Mouse (Mus musculus) kidney, postnatal 36 days (tissue): ENCODE results near the gene Mertk.
"Not testable (repeated sequence)": the region's sequence is repeated elsewhere in the genome, so short reads cannot be mapped to it uniquely, and the experiment has no call there.

ENCODE experiments used
- DNase-seq, 2 experiments: peaks; one replicate each; pipeline ENCODE4 v3.0.0; 2021 to 2022; ENCODE audit warnings: mixed read lengths in 2 of 2

Gene Mertk

GRCm38 (mm10) chr2:128698693-128699181 lies at the start of gene Mertk:
Gene Mertk, plus strand, starts transcription at chr2:128698956.
- DNase-seq = peak; percentile 98

GRCm38 (mm10) chr2:128680661-128681060 lies 18.1 kb upstream of the Mertk start:
- no peak for DNase-seq

GRCm38 (mm10) chr2:128686921-128687557 lies 11.7 kb upstream of the Mertk start, which contains the start of gene Anapc1:
Gene Anapc1, minus strand, starts transcription at chr2:128687391.
- DNase-seq = peak; percentile 89 to 94

GRCm38 (mm10) chr2:128687558-128688120 lies 11.1 kb upstream of the Mertk start:
- DNase-seq = no peak

GRCm38 (mm10) chr2:128692336-128692735 lies 6.4 kb upstream of the Mertk start:
- DNase-seq = no peak

- DNase-seq = no peak
Measured at GRCm38 (mm10) chr2:128692771-128693170, 6.0 kb upstream of the Mertk start.

- no peak for DNase-seq
Measured at GRCm38 (mm10) chr2:128693236-128693635, 5.5 kb upstream of the Mertk start.

GRCm38 (mm10) chr2:128693828-128694227 lies 4.9 kb upstream of the Mertk start:
- DNase-seq = not testable (repeated sequence)

GRCm38 (mm10) chr2:128694548-128694947 lies 4.2 kb upstream of the Mertk start:
- DNase-seq = no peak

GRCm38 (mm10) chr2:128696426-128696825 lies 2.3 kb upstream of the Mertk start:
- DNase-seq = peak; percentile 50 to 80

GRCm38 (mm10) chr2:128697047-128697446 lies 1.7 kb upstream of the Mertk start:
- DNase-seq = no peak

GRCm38 (mm10) chr2:128697566-128697965 lies 1.2 kb upstream of the Mertk start:
- DNase-seq = no peak

GRCm38 (mm10) chr2:128698140-128698692 lies 540 bp upstream of the Mertk start:
- DNase-seq = peak; percentile 93 to 94

GRCm38 (mm10) chr2:128699201-128699885 lies 587 bp downstream of the Mertk start:
- DNase-seq = peak; percentile 82 to 84

GRCm38 (mm10) chr2:128704474-128704873 lies 5.7 kb downstream of the Mertk start:
- peak; percentile 62 to 77 for DNase-seq

- no peak for DNase-seq
Measured at GRCm38 (mm10) chr2:128709264-128709663, 10.5 kb downstream of the Mertk start.

- peak; percentile 58 to 69 for DNase-seq
Measured at GRCm38 (mm10) chr2:128710609-128711008, 11.9 kb downstream of the Mertk start.

- no peak for DNase-seq
Measured at GRCm38 (mm10) chr2:128712940-128713339, 14.2 kb downstream of the Mertk start.

GRCm38 (mm10) chr2:128713548-128714003 lies 14.8 kb downstream of the Mertk start:
- DNase-seq = peak; percentile 84 to 88

GRCm38 (mm10) chr2:128714724-128715241 lies 16.0 kb downstream of the Mertk start:
- DNase-seq = peak; percentile 43 to 77

GRCm38 (mm10) chr2:128715979-128716378 lies 17.2 kb downstream of the Mertk start:
- DNase-seq = peak; percentile 41 to 72

- DNase-seq = no peak
Measured at GRCm38 (mm10) chr2:128719380-128719779, 20.6 kb downstream of the Mertk start.

GRCm38 (mm10) chr2:128722106-128722710 lies 23.5 kb downstream of the Mertk start:
- no peak for DNase-seq
